Mouse (Mus musculus): ENCODE data around the gene Smad1. TPM values are rescaled to one million over a fixed set of nuclear protein-coding genes. Genes with fewer than 3 reads are reported as not detected.

Smad1 gene
- polyA plus RNA-seq, 1 experiment from 2014 or later = 39.8 TPM

DNA sequence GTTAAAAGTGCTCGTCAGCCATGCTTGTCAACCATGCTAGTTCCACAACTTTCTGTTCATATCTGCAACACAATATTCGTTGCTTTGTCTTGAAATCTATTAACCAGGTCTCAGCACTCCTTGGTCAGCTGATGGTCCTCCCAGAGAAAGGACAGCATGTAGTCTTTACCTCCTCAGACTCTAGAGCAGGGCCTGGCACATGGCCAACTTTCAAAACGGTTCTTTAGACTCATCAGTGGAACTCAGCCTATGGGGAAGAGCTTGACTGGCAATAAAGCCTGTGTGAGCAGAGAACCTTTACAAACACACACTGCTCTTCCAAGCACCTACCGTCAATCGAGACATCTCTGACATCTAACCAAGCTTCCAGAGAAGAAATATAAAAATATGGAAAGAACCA lies 109.7 kb downstream of the Smad1 start:
- Histone ChIP-seq H3K4me2 (no peak overlapping the region), H3K9me3 (no peaks in the 10 kb centered on the region), H3K27ac (no peak overlapping the region), H3K9ac (no peak overlapping the region), H3K36me3 (no peaks in the 10 kb centered on the region), H3K27me3 (replicated peaks) (no peaks in the 10 kb centered on the region), H3K4me1 (peaks cover 5% of the 10 kb centered on the region), H3K4me3 (replicated peaks) (no peak overlapping the region)
- WGBS = 68% methylated on average over 5 of the region's 5 CpGs
- ATAC-seq (ENCODE audit: insufficient read depth, low FRiP score, low read depth) = no peak

DNA sequence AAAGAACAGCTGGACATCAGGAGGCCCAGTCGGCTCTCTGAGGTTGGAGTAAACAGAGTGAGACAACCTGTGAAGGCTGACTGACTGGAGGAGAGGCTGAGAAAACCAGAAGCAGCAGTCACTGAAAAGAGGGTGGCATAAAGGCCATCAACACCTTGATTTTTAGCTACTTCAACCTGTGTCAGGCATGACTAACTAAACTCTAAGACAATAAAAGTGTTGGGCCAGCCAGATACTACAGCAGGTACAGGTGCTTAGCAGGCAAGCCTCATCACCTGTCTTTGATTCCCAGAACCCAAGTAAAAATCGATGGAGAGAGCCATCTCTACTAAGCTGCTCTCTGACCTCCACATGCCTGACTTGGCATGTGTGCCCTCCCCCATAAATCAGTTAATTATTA lies 110.6 kb downstream of the Smad1 start:
- Histone ChIP-seq H3K9ac (no peak overlapping the region), H3K27me3 (replicated peaks) (no peaks in the 10 kb centered on the region), H3K9me3 (no peaks in the 10 kb centered on the region), H3K4me2 (no peak overlapping the region), H3K4me3 (replicated peaks) (no peak overlapping the region), H3K4me1 (peaks cover 5% of the 10 kb centered on the region), H3K27ac (no peak overlapping the region), H3K36me3 (no peaks in the 10 kb centered on the region)
- no peak for ATAC-seq (ENCODE audit: insufficient read depth, low FRiP score, low read depth)
- 59% methylated on average over 2 of the region's 2 CpGs for WGBS

Other genes starting within 250 kb of the Smad1 start
- gene 1700011L22Rik, start 150.9 kb downstream of the Smad1 start, polyA plus RNA-seq (2015; fragmentation: Nextera tagmentation; extraction: Ambion mirVana) = not detected in 2 replicates
- gene Mmaa, start 104.6 kb downstream of the Smad1 start, polyA plus RNA-seq (2015; fragmentation: Nextera tagmentation; extraction: Ambion mirVana) = 13.0 and 13.6 TPM in 2 replicates
- 13.3 and 14.0 TPM in 2 replicates for gene Otud4, start 240.1 kb upstream of the Smad1 start, polyA plus RNA-seq (2015; fragmentation: Nextera tagmentation; extraction: Ambion mirVana)

Data from stomach, embryonic 15.5 days (tissue).